Mouse (Mus musculus): ENCODE measurements around the gene Lrrk1.

The Lrrk1 gene

DNA sequence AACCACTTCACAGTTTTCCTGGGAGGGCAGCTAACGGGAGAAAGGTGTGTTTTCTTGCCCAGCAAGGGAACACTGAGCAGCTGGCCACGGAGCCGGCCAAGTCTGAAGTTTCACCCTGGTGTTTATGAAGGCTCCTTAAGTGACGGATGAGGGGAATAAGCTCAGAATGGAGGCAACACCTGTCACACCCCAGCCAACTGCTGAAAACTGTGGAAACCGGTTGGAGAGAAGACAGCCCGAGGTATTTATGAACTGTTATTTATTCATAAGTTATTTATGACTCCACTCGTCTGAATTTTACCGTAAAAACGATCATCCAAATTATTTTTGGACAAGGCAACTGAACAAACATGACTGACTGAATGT lies 90.5 kb downstream of the Lrrk1 start:
- DNase-seq (ENCODE audit: low spot score), result no peak

- DNase-seq (ENCODE audit: low spot score), result no peak
These were observed 91.1 kb downstream of the Lrrk1 start for GRCm38 (mm10) chr7:66296921-66297655.

DNA sequence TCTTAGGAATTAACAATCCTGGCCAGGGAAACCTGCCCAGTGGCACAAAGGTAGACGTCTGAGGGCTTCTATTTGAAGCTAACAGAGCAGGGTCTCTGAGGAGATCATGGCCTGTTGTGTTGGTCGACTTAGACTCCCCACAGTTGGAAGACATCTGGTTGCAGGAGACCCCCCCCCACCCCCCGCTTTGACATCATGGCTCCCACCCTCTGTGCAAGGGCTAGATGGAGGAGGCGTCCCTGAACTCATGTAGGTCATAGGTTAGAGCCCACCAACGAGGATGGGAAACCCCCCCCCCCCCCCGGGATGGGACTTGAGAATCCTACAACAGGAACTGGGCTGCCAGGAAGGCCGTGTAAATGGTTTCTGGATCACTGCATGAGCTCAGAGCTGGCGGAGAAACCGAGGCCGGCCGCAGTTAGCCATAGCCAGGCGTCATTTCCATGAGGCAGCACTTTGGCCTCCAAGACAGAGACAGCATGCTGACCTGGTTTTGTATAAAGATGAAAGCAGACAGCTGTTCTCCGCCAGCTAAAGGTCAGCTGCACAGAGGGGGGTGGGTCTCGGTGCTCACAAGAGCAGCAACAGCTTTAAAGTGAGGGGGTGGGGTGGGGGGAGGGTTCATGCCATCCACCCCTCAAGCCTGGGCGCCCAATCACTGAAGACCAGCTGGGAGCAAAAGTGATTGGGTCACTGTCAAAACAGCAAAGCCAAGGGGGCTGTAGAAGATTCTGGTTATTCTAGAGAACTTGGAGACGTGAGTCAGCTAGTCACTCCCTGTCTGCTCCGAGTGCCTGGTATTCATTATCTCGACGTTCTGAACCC lies 95.4 kb downstream of the Lrrk1 start:
- DNase-seq (ENCODE audit: low spot score), result no peak

- DNase-seq (ENCODE audit: low spot score), result no peak
These were observed 96.1 kb downstream of the Lrrk1 start for GRCm38 (mm10) chr7:66292010-66292409.

DNA sequence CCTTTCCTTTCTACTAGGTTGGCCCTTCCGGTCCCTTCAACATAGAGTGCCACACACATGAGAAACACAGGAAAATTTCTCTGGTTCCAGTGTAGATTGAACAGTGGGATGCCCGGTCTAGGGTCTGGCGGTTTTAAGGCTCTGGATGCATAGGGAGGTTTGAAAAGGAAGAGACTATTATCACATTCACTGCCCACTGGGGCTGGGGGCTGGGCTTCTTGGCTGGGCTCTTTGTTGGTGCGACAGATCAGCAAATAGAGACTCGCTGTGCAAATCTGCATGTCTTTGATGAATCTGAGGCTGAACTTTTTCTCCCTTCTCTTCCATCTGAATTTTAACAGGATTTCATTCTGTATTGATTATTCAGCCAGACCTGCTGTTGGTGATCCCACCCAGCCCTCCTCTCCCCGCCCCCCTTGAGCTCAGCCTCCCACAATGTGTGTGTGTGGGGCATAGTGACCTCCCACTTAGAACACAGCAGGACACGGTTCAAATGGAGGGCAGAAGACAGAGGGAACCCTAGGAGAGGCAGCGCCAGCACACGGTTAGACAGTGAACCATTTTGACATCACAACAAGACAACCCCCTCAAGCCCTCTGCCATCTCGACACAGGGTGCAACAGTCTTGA lies 105.1 kb downstream of the Lrrk1 start:
- DNase-seq (ENCODE audit: low spot score), result no peak

- DNase-seq (ENCODE audit: low spot score), result peak; percentile 25
These were observed 105.9 kb downstream of the Lrrk1 start for GRCm38 (mm10) chr7:66282265-66282664.

GRCm38 (mm10) chr7:66278001-66278400 lies 110.1 kb downstream of the Lrrk1 start:
- DNase-seq (ENCODE audit: low spot score), result no peak

DNA sequence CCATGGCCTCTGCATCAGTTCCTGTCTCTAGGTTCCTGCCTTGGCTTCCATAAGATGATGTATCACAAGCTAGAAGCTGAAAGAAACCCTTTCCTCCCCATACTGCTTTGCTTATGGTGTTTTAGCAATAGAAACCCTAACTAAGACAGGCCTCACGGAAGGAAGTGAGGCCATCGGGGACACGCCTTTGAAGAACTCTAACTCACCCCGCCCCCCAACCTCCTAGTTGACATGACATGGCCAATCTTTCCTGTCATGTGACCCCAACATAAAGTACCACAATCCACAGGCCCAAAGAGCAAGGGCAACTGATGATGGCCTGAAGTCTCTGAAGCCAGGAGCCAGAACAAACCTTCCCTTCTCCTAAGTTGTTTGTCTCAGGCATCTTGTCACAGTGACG lies 114.7 kb downstream of the Lrrk1 start:
- no peak for DNase-seq (ENCODE audit: low spot score)

- no peak for DNase-seq (ENCODE audit: low spot score)
These were observed 116.9 kb downstream of the Lrrk1 start for GRCm38 (mm10) chr7:66271226-66271625.

DNA sequence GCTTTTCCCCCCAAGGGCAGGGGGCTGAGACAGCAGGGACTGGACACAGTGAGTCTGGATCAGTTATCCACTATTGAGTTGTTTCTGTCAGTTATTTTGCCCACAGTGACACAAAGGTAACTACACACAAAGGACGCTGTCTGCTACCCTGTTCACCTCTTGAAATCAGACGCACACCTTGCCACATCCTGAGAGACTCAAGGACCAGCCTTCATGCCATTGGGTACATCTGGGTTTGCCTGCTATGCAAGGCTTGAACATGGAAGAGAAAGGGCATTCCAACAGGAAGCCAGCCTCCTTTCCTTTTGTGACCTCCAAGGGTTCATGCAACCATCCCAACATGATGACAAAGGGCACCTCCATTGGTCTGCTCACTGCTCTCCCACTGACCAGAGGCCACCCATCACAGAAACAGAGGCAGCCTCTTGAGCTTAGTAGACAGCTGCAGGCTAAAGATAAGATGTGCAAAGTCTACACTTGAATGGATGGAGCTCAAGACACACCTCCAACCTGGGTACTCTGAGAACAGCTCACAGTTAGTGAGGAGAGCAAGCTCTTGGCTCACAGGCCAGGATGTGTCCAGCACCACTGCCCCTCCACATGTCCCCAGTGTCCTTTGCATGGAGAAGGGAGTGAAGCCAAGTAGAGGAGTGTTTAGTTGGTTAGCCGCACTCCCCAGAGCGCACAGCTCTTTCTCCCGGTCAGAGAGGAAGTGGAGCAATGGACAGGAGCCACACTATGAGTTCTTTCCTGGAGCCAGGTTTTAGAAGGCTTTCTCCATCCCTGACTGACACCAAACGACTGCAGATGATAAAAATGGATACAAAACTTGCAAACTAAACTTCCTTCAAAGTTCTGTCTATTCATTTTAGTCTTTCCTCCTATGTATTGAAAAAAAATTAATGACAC lies 121.0 kb downstream of the Lrrk1 start:
- no peak for DNase-seq (ENCODE audit: low spot score)

GRCm38 (mm10) chr7:66263421-66263820 lies 124.7 kb downstream of the Lrrk1 start:
- DNase-seq (ENCODE audit: low spot score), result no peak

DNA sequence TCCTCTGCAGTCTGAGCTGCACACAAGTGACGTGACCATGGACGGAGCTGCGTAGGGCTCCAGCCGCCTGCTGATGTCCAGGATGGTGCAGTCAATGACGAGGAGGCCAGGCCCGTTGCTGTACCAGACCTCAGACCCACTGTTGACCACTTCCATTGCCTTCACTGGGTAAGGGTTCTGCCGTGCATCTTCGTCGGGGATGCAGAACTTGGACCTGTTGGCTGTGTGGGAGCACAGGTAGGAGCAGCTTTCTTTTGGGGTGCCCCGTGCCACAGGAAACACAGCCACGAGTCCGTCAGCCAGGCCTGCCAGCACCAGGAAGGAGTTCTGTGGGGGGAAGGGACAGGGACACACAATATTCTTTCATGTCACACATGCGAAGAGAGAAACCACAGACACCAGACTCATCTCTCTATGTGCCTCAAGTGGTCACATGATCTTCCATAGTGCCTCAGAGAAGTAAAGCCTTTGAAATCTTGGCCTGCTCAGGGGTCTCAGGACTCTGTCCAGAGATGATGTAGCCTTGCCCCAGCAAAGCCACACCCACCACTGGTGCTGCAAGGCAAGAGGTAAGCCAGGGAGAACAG lies 125.5 kb downstream of the Lrrk1 start:
- DNase-seq (ENCODE audit: low spot score), result no peak

DNA sequence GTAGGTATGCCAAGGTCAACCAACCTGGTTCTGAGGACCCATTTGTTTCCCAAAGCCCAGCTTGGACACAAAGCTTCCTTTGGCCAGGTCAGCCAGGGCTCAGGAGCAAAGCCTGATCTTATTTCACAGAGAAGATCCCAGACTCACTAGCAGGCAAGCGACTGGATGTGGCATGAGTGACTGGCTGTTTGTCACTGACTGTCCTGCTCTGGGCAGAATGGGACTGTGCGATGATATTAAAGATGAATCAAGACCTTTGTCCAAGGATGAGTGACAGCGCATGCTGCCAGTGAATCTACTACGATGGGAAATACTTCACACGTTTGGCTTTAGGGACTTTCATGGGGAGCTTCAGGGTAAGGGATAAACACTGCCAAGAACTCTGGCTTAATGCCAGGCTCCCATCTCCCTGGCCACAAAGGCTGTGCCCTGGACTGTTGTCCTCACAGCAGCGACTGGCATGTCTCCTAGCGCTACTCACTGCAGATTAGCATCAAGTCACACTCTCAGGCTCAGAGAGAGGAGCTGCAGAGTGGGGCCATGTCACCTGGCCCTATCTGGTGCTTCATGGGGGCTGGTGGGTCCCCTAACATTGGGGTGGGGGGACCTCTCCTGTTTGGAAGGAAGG lies 127.3 kb downstream of the Lrrk1 start:
- DNase-seq (ENCODE audit: low spot score), result no peak

DNA sequence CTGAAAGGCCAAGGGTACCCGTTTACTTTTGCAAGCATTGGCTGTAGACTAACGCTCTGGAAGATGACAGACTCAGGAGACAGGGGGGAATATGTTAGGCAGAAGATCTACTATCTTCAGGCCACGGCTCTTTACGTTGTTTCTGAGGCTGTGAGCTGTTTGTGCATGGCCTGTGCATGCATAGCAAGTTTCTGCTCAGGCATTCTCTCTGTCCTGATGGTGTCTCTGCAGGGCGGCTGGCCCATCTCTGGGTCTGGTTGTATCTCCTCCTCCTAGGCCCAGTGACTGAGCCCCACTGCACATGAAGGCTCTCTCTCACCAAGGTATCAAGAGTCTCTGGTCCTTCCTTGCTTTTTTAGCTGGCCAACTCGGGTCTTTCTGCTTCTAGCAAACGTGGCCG lies 127.9 kb downstream of the Lrrk1 start:
- no peak for DNase-seq (ENCODE audit: low spot score)

DNA sequence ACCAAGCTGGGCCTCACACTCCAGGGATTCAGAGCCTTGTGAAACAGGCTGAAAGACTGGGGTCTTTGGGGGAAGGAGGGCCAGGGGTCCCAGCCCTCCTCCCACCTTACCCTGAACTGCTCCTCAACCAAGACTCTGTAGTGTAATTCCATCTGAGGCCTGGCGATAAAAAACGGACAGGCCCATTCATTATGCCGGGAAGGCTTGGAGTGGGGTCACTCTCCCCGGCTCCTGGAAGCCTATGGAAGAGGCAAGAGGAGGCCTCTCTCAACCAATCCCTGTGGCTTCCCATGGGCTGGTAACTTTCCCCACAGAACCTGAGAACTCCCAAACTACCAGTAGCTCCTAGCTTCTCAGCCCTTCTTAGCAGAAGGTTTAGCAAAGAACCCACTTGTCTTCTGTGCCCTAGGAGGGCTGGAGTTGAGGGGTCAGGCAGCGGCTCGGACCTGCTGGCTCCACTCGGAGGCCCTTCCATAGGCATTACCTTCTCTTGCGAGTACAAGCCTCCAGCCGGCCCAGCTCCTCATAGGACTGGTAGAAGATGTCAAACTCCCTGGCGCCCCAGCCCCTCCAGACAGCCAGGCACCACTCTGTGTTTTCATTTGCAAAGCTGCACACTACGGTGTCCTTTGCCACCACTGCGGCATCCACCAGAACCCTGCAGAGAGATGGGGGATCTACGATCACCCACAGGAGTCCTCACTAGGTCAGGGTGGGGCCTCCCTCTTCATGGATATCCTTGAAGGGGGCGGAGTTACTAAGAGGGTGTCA lies 128.5 kb downstream of the Lrrk1 start:
- DNase-seq (ENCODE audit: low spot score), result no peak

GRCm38 (mm10) chr7:66258997-66259396 lies 129.2 kb downstream of the Lrrk1 start:
- DNase-seq (ENCODE audit: low spot score), result no peak

GRCm38 (mm10) chr7:66257232-66257631 lies 130.9 kb downstream of the Lrrk1 start:
- no peak for DNase-seq (ENCODE audit: low spot score)

- DNase-seq (ENCODE audit: low spot score), result no peak
These were observed 131.7 kb downstream of the Lrrk1 start for GRCm38 (mm10) chr7:66256441-66256840.

DNA sequence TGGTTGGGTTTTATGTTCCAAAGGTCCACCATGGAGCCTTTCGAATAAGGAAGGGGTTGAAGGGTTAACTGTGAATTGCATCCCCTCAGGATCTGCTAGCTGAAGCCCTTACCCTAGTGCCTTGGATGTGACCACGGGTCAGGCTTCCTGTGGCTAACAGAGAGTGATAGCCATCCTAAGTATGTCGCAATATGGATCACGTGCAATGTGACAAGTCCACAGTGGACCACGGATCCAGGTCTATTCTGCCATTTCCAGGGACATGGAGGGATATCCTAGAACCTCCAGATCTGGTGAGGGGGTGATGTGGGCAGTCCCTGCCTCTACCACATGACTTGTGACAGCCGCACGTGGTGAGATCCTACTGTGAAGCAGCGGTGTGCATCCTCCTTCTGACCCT lies 133.2 kb downstream of the Lrrk1 start:
- no peak for DNase-seq (ENCODE audit: low spot score)

GRCm38 (mm10) chr7:66253975-66254651 lies 134.0 kb downstream of the Lrrk1 start:
- no peak for DNase-seq (ENCODE audit: low spot score)
